Mouse (Mus musculus): ENCODE data around the gene Nit1. TPM values are rescaled to one million over a fixed set of nuclear protein-coding genes. Genes with fewer than 3 reads are reported as not detected.

The Nit1 gene
- polyA plus RNA-seq, 1 experiment from 2014 or later, result 54.2 TPM

Other genes starting within 250 kb of the Nit1 start
- 6.5 and 9.0 TPM in 2 replicates for gene Cfap126, start 231.7 kb downstream of the Nit1 start, polyA plus RNA-seq (2015; fragmentation: Nextera tagmentation; extraction: Ambion mirVana)
- 286 and 289 TPM in 2 replicates for gene Sdhc, start 195.0 kb downstream of the Nit1 start, polyA plus RNA-seq (2015; fragmentation: Nextera tagmentation; extraction: Ambion mirVana)
- gene Mpz, start 194.9 kb downstream of the Nit1 start, polyA plus RNA-seq (2015; fragmentation: Nextera tagmentation; extraction: Ambion mirVana), result 0.24 and 0.37 TPM in 2 replicates
- gene Pcp4l1, start 149.4 kb downstream of the Nit1 start, polyA plus RNA-seq (2015; fragmentation: Nextera tagmentation; extraction: Ambion mirVana), result 17.9 and 19.4 TPM in 2 replicates
- gene Nr1i3, start 131.7 kb downstream of the Nit1 start, polyA plus RNA-seq (2015; fragmentation: Nextera tagmentation; extraction: Ambion mirVana), result 0.23 and 0.34 TPM in 2 replicates
- 48.1 and 56.5 TPM in 2 replicates for gene Tomm40l, start 123.1 kb downstream of the Nit1 start, polyA plus RNA-seq (2015; fragmentation: Nextera tagmentation; extraction: Ambion mirVana)
- 3.4 and 11.6 TPM in 2 replicates for gene Apoa2, start 120.6 kb downstream of the Nit1 start, polyA plus RNA-seq (2015; fragmentation: Nextera tagmentation; extraction: Ambion mirVana)
- 27.3 and 33.2 TPM in 2 replicates for gene Fcer1g, start 111.3 kb downstream of the Nit1 start, polyA plus RNA-seq (2015; fragmentation: Nextera tagmentation; extraction: Ambion mirVana)
- 7.0 and 7.1 TPM in 2 replicates for gene Adamts4, start 95.2 kb downstream of the Nit1 start, polyA plus RNA-seq (2015; fragmentation: Nextera tagmentation; extraction: Ambion mirVana)
- 229 and 238 TPM in 2 replicates for gene Ndufs2, start 94.3 kb downstream of the Nit1 start, polyA plus RNA-seq (2015; fragmentation: Nextera tagmentation; extraction: Ambion mirVana)
- 112 and 116 TPM in 2 replicates for gene B4galt3, start 75.3 kb downstream of the Nit1 start, polyA plus RNA-seq (2015; fragmentation: Nextera tagmentation; extraction: Ambion mirVana)
- 48.7 and 56.2 TPM in 2 replicates for gene Ppox, start 64.5 kb downstream of the Nit1 start, polyA plus RNA-seq (2015; fragmentation: Nextera tagmentation; extraction: Ambion mirVana)
- gene Usp21, start 57.7 kb downstream of the Nit1 start, polyA plus RNA-seq (2015; fragmentation: Nextera tagmentation; extraction: Ambion mirVana), result 119 and 122 TPM in 2 replicates
- gene Ufc1, start 50.6 kb downstream of the Nit1 start, polyA plus RNA-seq (2015; fragmentation: Nextera tagmentation; extraction: Ambion mirVana), result 99.7 and 102 TPM in 2 replicates
- gene Dedd, start 16.5 kb downstream of the Nit1 start, polyA plus RNA-seq (2015; fragmentation: Nextera tagmentation; extraction: Ambion mirVana), result 52.9 and 53.5 TPM in 2 replicates
- gene Pfdn2, start within 50 bp of the Nit1 start, polyA plus RNA-seq (2015; fragmentation: Nextera tagmentation; extraction: Ambion mirVana), result 146 and 150 TPM in 2 replicates
- gene Klhdc9, start 15.2 kb upstream of the Nit1 start, polyA plus RNA-seq (2015; fragmentation: Nextera tagmentation; extraction: Ambion mirVana), result 3.3 and 4.5 TPM in 2 replicates
- gene Nectin4, start 24.5 kb upstream of the Nit1 start, polyA plus RNA-seq (2015; fragmentation: Nextera tagmentation; extraction: Ambion mirVana), result 3.1 and 3.6 TPM in 2 replicates
- gene Arhgap30, start 43.3 kb upstream of the Nit1 start, polyA plus RNA-seq (2015; fragmentation: Nextera tagmentation; extraction: Ambion mirVana), result 0.66 and 0.87 TPM in 2 replicates
- gene Usf1, start 65.7 kb upstream of the Nit1 start, polyA plus RNA-seq (2015; fragmentation: Nextera tagmentation; extraction: Ambion mirVana), result 205 and 216 TPM in 2 replicates
- gene Tstd1, start 73.2 kb upstream of the Nit1 start, polyA plus RNA-seq (2015; fragmentation: Nextera tagmentation; extraction: Ambion mirVana), result 8.4 and 8.8 TPM in 2 replicates
- gene F11r, start 91.9 kb upstream of the Nit1 start, polyA plus RNA-seq (2015; fragmentation: Nextera tagmentation; extraction: Ambion mirVana), result 9.4 and 11.8 TPM in 2 replicates
- 33.1 and 34.3 TPM in 2 replicates for gene Alyref2, start 157.8 kb upstream of the Nit1 start, polyA plus RNA-seq (2015; fragmentation: Nextera tagmentation; extraction: Ambion mirVana)
- not detected in 2 replicates for gene Itln1, start 189.6 kb upstream of the Nit1 start, polyA plus RNA-seq (2015; fragmentation: Nextera tagmentation; extraction: Ambion mirVana)
- gene Cd244a, start 213.5 kb upstream of the Nit1 start, polyA plus RNA-seq (2015; fragmentation: Nextera tagmentation; extraction: Ambion mirVana), result not detected in 2 replicates